Mouse (Mus musculus) E14TG2a.4 (cell line): ENCODE results near the gene Plin3.

Experiments
- CTCF ChIP-seq: conservative IDR thresholded peaks from 2 replicates; pipeline ENCODE4 v1.5.1; 2014; ENCODE audit warnings: low read length
- NANOG ChIP-seq: IDR thresholded peaks from 2 replicates; pipeline ENCODE4 v1.6.1; 2014; ENCODE audit warnings: borderline replicate concordance, low read length, mixed read lengths

GRCm38 (mm10) chr17:56233818-56234469 lies 58.7 kb downstream of the Plin3 start:
- TF ChIP-seq CTCF, result no peak
- TF ChIP-seq NANOG, result no peak
